Mouse (Mus musculus): ENCODE data around the gene Ube2o. TPM values are rescaled to one million over a fixed set of nuclear protein-coding genes. Genes with fewer than 3 reads are reported as not detected.

Ube2o gene
- 34.7 and 36.3 TPM in 2 replicates for polyA plus RNA-seq (2012; rRNA removed)

DNA sequence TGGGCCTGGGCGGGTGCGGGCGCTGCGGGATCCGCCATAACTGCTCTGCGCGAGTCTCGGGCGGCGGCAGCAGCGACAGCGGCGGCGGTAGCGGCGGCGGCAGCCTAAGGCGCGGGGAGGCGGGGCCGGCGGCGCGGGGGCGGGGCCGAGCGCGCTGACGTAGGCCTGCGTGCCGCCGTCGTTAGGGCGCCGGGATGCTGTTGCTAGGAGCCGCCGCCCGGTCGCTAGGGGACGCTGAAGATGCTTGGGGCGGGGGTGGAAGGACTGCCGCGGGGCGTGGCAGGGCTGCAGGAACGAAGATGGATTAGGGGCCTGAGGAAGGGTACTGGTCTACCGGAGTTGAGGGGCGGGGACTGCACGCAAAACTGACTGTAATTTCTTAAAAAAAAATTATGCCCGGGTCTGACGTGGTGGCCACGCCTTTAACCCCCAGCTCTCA lies at the start of gene Ube2o:
TSS of gene Ube2o (minus strand) at position 72 of the 439 bp plus-strand sequence.

DNA sequence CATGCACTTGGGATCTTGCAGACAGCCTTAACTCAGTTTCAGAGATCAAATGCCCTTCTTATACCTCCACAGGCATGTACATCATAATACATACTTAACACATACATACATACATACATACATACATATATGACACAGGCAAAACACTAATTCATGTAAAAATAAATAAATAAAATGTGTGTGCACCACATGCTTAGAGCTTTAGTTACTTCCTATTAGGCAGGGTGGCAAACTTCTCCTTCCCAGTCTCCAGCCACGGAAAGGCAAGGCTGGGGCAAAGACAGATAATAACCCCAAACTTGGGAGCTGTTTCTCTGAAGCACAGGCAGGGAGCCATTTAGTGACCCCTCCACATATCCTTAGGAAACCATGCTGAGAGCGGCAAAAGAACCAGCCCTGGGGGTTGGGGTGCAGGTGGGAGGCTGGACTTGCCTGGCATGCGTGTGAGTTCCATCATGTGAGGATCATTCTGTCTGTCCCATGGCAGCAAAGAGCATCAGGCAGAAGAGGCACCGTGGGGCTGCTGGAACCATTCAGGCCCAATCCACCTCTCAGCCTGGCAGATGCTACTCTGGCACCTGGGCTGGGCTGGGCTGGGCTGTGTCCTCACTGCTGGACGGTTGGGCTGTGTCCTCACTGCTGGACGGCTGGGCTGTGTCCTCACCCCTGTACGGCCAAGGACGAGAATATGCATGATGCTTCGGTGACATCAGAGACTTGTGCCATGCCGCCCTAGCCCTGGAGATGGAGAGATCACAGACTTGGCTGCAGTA lies 45.2 kb upstream of the Ube2o start, which contains the start of gene Rhbdf2:
TSS of gene Rhbdf2 (minus strand) at position 721 of the 773 bp plus-strand sequence.

GRCm38 (mm10) chr11:116586310-116586709 lies 5.1 kb upstream of the Ube2o start, which contains the start of gene Aanat:
Gene Aanat, plus strand, starts transcription at chr11:116586432.

GRCm38 (mm10) chr11:116530187-116531147 lies 50.8 kb downstream of the Ube2o start, which contains the start of gene Sphk1:
Gene Sphk1, plus strand, starts transcription at chr11:116530925.

DNA sequence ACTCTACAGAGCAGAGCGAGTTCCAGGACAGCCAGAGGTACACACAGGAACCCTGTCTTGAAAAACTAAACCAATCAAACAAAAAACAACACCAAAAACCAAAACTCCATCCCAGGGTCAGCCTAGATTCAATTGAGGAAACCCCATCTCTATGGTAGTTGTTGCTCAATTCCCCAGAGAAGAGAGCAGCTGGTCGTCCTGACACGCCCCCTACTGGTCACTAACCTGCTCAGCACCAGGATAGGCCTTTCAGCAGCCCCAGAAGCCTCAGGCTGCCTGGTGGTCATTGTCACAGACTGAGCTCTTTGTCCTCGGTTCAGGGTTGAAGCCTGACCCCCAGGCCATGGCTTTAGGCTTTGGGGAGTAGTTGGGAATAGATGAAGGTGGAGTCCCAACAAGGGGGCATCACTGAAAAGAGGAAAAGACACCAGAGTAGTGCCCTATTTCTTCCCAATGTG lies 87.4 kb downstream of the Ube2o start, which contains the start of gene Prpsap1:
TSS of gene Prpsap1 (minus strand) at position 408 of the 458 bp plus-strand sequence.

Other genes with a start within 250 kb of the Ube2o start
- 6.3 and 10.8 TPM in 2 replicates for gene Foxj1, start 246.0 kb downstream of the Ube2o start, polyA plus RNA-seq (2012; rRNA removed)
- gene Rnf157, start 168.4 kb downstream of the Ube2o start, polyA plus RNA-seq (2012; rRNA removed): 16.4 and 30.4 TPM in 2 replicates
- 91.3 and 135 TPM in 2 replicates for gene Ubald2, start 147.4 kb downstream of the Ube2o start, polyA plus RNA-seq (2012; rRNA removed)
- 0.12 and 0.14 TPM in 2 replicates for gene Qrich2, start 115.2 kb downstream of the Ube2o start, polyA plus RNA-seq (2012; rRNA removed)
- gene Prpsap1, start 87.2 kb downstream of the Ube2o start, polyA plus RNA-seq (2012; rRNA removed): 106 and 131 TPM in 2 replicates
- gene Sphk1, start 50.5 kb downstream of the Ube2o start, polyA plus RNA-seq (2012; rRNA removed): 7.0 and 10.9 TPM in 2 replicates
- gene Aanat, start 5.0 kb upstream of the Ube2o start, polyA plus RNA-seq (2012; rRNA removed): 0.18 and 0.27 TPM in 2 replicates
- 2.6 and 6.7 TPM in 2 replicates for gene Rhbdf2, start 45.6 kb upstream of the Ube2o start, polyA plus RNA-seq (2012; rRNA removed)
- gene Prcd, start 72.1 kb upstream of the Ube2o start, polyA plus RNA-seq (2012; rRNA removed): 0.23 and 0.32 TPM in 2 replicates
- gene Cygb, start 72.9 kb upstream of the Ube2o start, polyA plus RNA-seq (2012; rRNA removed): 2.0 and 3.7 TPM in 2 replicates
- gene St6galnac1, start 194.1 kb upstream of the Ube2o start, polyA plus RNA-seq (2012; rRNA removed): not detected in 2 replicates
- gene Mxra7, start 246.6 kb upstream of the Ube2o start, polyA plus RNA-seq (2012; rRNA removed): 32.4 and 66.0 TPM in 2 replicates